Mouse (Mus musculus): ENCODE measurements around the gene Ankmy1. TPM values are rescaled to one million over a fixed set of nuclear protein-coding genes. Genes with fewer than 3 reads are reported as not detected.

The Ankmy1 gene
- polyA plus RNA-seq, 1 experiment from 2014 or later, result 4.6 TPM

DNA sequence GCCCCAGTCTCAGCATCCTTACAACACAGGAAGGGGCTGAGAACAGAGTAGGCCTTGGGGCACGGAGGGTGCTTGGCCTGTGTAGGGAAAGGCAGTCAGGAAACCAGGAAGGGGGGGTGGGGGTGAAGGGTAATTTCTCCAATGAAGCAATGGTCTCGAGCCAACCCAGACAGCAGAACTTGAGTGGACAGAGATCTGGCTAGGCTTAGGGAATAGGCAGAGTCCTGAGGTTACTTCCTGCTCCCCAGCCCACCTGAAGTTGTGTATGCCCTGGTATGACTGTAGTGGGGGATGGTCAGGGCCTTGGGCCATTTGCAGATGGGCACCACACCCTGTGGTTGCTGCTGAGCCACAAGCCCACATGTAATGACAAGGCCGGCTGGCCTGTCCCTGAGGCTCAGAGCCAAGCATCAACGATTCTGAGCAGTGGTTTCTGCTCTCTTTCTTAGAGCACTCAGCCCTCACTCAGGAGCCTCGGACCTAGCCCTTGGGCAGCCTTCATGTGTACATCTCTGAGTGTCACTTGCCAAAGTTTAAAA, 86.9 kb downstream of the Ankmy1 start:
- 90% methylated on average over 5 of the region's 5 CpGs for WGBS
- Histone ChIP-seq H3K4me2 (ENCODE audit: low read depth, low read length) (no peak overlapping the region), H3K9me3 (ENCODE audit: control insufficient read depth, low read length) (no peaks in the 10 kb centered on the region), H3K27ac (ENCODE audit: low read depth, low read length) (no peak overlapping the region), H3K9ac (replicated peaks; ENCODE audit: low read depth, low read length) (no peak overlapping the region), H3K36me3 (ENCODE audit: control insufficient read depth, insufficient read depth, low read length) (no peaks in the 10 kb centered on the region), H3K27me3 (ENCODE audit: control insufficient read depth, insufficient read depth, low read length) (no peaks in the 10 kb centered on the region; the same call in 1 of the 2 replicates), H3K4me1 (ENCODE audit: control insufficient read depth, insufficient read depth, low read length) (no peaks in the 10 kb centered on the region), H3K4me3 (ENCODE audit: low read depth, low read length) (no peak overlapping the region)
- no peak for ATAC-seq (ENCODE audit: low read depth)

DNA sequence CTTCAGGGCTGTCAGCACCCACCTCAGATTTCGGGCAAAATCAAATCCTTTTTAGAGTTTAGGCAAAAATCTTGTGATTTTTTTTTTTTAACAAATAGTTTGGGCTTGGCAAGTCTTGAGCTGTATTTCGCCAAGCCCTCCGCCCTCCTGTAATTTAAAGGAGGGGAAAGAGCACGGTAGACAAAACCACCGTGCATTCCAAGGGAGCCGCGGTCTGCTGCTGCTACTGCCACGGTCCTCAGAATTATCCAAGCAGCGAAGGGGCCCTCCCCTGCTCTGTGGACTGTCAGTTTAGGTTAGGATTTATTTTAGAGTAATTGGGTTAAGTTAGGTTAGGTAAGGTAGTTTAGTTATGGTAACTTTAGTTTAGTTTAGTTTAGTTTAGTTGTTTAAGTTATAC, 87.6 kb downstream of the Ankmy1 start:
- no peak overlapping the region for H3K9ac ChIP-seq (replicated peaks; ENCODE audit: low read depth, low read length)
- no peak overlapping the region for H3K27ac ChIP-seq (ENCODE audit: low read depth, low read length)
- H3K27me3 ChIP-seq (ENCODE audit: control insufficient read depth, insufficient read depth, low read length), result no peaks in the 10 kb centered on the region; the same call in 1 of the 2 replicates
- H3K4me3 ChIP-seq (ENCODE audit: low read depth, low read length), result no peak overlapping the region
- H3K4me2 ChIP-seq (ENCODE audit: low read depth, low read length), result no peak overlapping the region
- no peaks in the 10 kb centered on the region for H3K9me3 ChIP-seq (ENCODE audit: control insufficient read depth, low read length)
- WGBS, result 58% methylated on average over 9 of the region's 9 CpGs
- no peaks in the 10 kb centered on the region for H3K36me3 ChIP-seq (ENCODE audit: control insufficient read depth, insufficient read depth, low read length)
- ATAC-seq (ENCODE audit: low read depth), result no peak
- no peaks in the 10 kb centered on the region for H3K4me1 ChIP-seq (ENCODE audit: control insufficient read depth, insufficient read depth, low read length)

DNA sequence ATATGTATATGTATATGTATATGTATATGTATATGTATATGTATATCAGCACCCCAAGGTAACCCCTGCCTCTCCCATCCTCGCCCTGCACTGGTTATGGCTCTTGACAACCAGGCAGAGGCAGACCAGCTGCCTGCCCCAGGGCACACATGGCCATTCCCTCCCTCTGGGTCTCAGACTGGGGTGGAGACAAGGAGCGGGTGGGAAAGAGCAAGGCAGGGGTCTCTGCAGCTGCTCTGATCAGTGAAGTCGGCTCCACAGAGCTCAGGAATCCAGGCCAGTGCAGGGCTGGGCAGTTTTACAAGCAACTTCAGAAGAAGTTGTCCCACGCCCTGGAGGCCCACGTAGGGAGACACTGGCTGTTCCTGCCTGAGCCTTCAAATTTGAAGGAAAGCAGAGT, 88.4 kb downstream of the Ankmy1 start:
- H3K27ac ChIP-seq (ENCODE audit: low read depth, low read length), result no peak overlapping the region
- no peaks in the 10 kb centered on the region for H3K9me3 ChIP-seq (ENCODE audit: control insufficient read depth, low read length)
- H3K4me2 ChIP-seq (ENCODE audit: low read depth, low read length), result no peak overlapping the region
- H3K27me3 ChIP-seq (ENCODE audit: control insufficient read depth, insufficient read depth, low read length), result no peaks in the 10 kb centered on the region; the same call in 1 of the 2 replicates
- H3K36me3 ChIP-seq (ENCODE audit: control insufficient read depth, insufficient read depth, low read length), result no peaks in the 10 kb centered on the region
- ATAC-seq (ENCODE audit: low read depth), result no peak
- H3K4me3 ChIP-seq (ENCODE audit: low read depth, low read length), result no peak overlapping the region
- H3K9ac ChIP-seq (replicated peaks; ENCODE audit: low read depth, low read length), result no peak overlapping the region
- 71% methylated on average over 5 of the region's 5 CpGs for WGBS
- no peaks in the 10 kb centered on the region for H3K4me1 ChIP-seq (ENCODE audit: control insufficient read depth, insufficient read depth, low read length)

MicroRNA genes within 50 kb of the gene (microRNA counts, 519-probe panel; counts per million panel counts)
- 5,564 counts per million, percentile 79 among the panel's probes with 10 or more counts for microRNA mmu-miR-149

Small RNA genes lying within 50 kb of the gene (microRNA-seq; reads per million reads assigned to microRNA genes)
- gene Mir149, result 9,356 reads per million, percentile 95 among the genes with 10 or more reads in this experiment

Other genes with a start within 250 kb of the Ankmy1 start
- 58.5 and 65.7 TPM in 2 replicates for gene Gpc1, start 71.3 kb downstream of the Ankmy1 start, polyA plus RNA-seq (2014; fragmentation: Nextera tagmentation; extraction: Ambion mirVana)
- gene Dusp28, start 4.1 kb upstream of the Ankmy1 start, polyA plus RNA-seq (2014; fragmentation: Nextera tagmentation; extraction: Ambion mirVana), result 15.9 and 18.0 TPM in 2 replicates
- 27.0 and 31.6 TPM in 2 replicates for gene Rnpepl1, start 7.9 kb upstream of the Ankmy1 start, polyA plus RNA-seq (2014; fragmentation: Nextera tagmentation; extraction: Ambion mirVana)
- 53.6 and 58.4 TPM in 2 replicates for gene Capn10, start 31.5 kb upstream of the Ankmy1 start, polyA plus RNA-seq (2014; fragmentation: Nextera tagmentation; extraction: Ambion mirVana)
- gene Gpr35, start 48.0 kb upstream of the Ankmy1 start, polyA plus RNA-seq (2014; fragmentation: Nextera tagmentation; extraction: Ambion mirVana), result 0.44 and 0.95 TPM in 2 replicates
- gene Aqp12, start 103.4 kb upstream of the Ankmy1 start, polyA plus RNA-seq (2014; fragmentation: Nextera tagmentation; extraction: Ambion mirVana), result not detected in 2 replicates
- 377 and 438 TPM in 2 replicates for gene Kif1a, start 199.0 kb upstream of the Ankmy1 start, polyA plus RNA-seq (2014; fragmentation: Nextera tagmentation; extraction: Ambion mirVana)
- not detected in 2 replicates for gene Agxt, start 232.3 kb upstream of the Ankmy1 start, polyA plus RNA-seq (2014; fragmentation: Nextera tagmentation; extraction: Ambion mirVana)